Mouse (Mus musculus): Measurements from ENCODE around the gene Dop1b. TPM values are rescaled to one million over a fixed set of nuclear protein-coding genes. Genes with fewer than 3 reads are reported as not detected.
"Not testable (repeated sequence)": the region's sequence is repeated elsewhere in the genome, so short reads cannot be mapped to it uniquely, and the experiment has no call there.

The Dop1b gene
- polyA plus RNA-seq, 1 experiment from 2014 or later: 22.5 TPM

- Histone ChIP-seq H3K4me3 (no peak overlapping the region), H3K4me1 (0 out of 2 replicates have a peak, but pooled peaks cover 3% of the 10 kb centered on the region), H3K9me3 (peaks cover 15% of the 10 kb centered on the region), H3K4me2 (replicated peaks) (no peak overlapping the region), H3K27ac (no peak overlapping the region), H3K9ac (no peak overlapping the region), H3K27me3 (replicated peaks) (no peaks in the 10 kb centered on the region), H3K36me3 (peaks cover 58% of the 10 kb centered on the region)
- ATAC-seq (ENCODE audit: low FRiP score, low read depth): 0 out of 2 replicates have a peak, but pooled peaks have one; percentile 25
- 34% methylated on average over 8 of the region's 8 CpGs for WGBS
Measured at GRCm38 (mm10) chr16:93807961-93808554, 96.4 kb downstream of the Dop1b start.

GRCm38 (mm10) chr16:93815856-93816736 is 104.4 kb downstream of the Dop1b start:
- peaks cover 18% of the 10 kb centered on the region; the same call in 1 of the 2 replicates for H3K4me1 ChIP-seq
- WGBS: 55% methylated on average over 20 of the region's 20 CpGs
- H3K27me3 ChIP-seq (replicated peaks): no peaks in the 10 kb centered on the region
- no peak overlapping the region for H3K4me3 ChIP-seq
- peaks cover 17% of the 10 kb centered on the region for H3K36me3 ChIP-seq
- no peak overlapping the region for H3K9ac ChIP-seq
- ATAC-seq (ENCODE audit: low FRiP score, low read depth): no peak
- H3K4me2 ChIP-seq (replicated peaks): no peak overlapping the region
- no peak overlapping the region for H3K27ac ChIP-seq
- H3K9me3 ChIP-seq: peaks cover 14% of the 10 kb centered on the region

- H3K4me1 ChIP-seq: peaks cover 18% of the 10 kb centered on the region; the same call in 1 of the 2 replicates
- H3K4me2 ChIP-seq (replicated peaks): no peak overlapping the region
- no peak overlapping the region for H3K9ac ChIP-seq
- 81% methylated on average over 7 of the region's 7 CpGs for WGBS
- H3K36me3 ChIP-seq: peaks cover 10% of the 10 kb centered on the region
- H3K9me3 ChIP-seq: peaks cover 7% of the 10 kb centered on the region; the same call in 1 of the 2 replicates
- H3K4me3 ChIP-seq: no peak overlapping the region
- no peak for ATAC-seq (ENCODE audit: low FRiP score, low read depth)
- H3K27me3 ChIP-seq (replicated peaks): no peaks in the 10 kb centered on the region
- no peak overlapping the region for H3K27ac ChIP-seq
Measured at GRCm38 (mm10) chr16:93816861-93817260, 105.2 kb downstream of the Dop1b start.

GRCm38 (mm10) chr16:93817371-93817770 is 105.7 kb downstream of the Dop1b start:
- H3K36me3 ChIP-seq: peaks cover 5% of the 10 kb centered on the region; the same call in 1 of the 2 replicates
- no peaks in the 10 kb centered on the region for H3K27me3 ChIP-seq (replicated peaks)
- 62% methylated on average over 5 of the region's 5 CpGs for WGBS
- ATAC-seq (ENCODE audit: low FRiP score, low read depth): no peak
- no peak overlapping the region for H3K27ac ChIP-seq
- H3K9me3 ChIP-seq: 0 out of 2 replicates have a peak, but pooled peaks cover 2% of the 10 kb centered on the region
- H3K9ac ChIP-seq: no peak overlapping the region
- H3K4me1 ChIP-seq: peaks cover 18% of the 10 kb centered on the region; the same call in 1 of the 2 replicates
- H3K4me3 ChIP-seq: no peak overlapping the region
- no peak overlapping the region for H3K4me2 ChIP-seq (replicated peaks)

GRCm38 (mm10) chr16:93818691-93819324 is 107.1 kb downstream of the Dop1b start:
- no peak overlapping the region for H3K9ac ChIP-seq
- H3K36me3 ChIP-seq: no peaks in the 10 kb centered on the region
- 3% methylated on average over 12 of the region's 12 CpGs for WGBS
- H3K27me3 ChIP-seq (replicated peaks): no peaks in the 10 kb centered on the region
- H3K4me3 ChIP-seq: no peak overlapping the region
- no peak for ATAC-seq (ENCODE audit: low FRiP score, low read depth)
- peaks cover 18% of the 10 kb centered on the region; the same call in 1 of the 2 replicates for H3K4me1 ChIP-seq
- H3K27ac ChIP-seq: no peak overlapping the region
- H3K4me2 ChIP-seq (replicated peaks): peak overlapping the region; percentile 32
- H3K9me3 ChIP-seq: peaks cover 7% of the 10 kb centered on the region

GRCm38 (mm10) chr16:93819325-93819696 is 107.6 kb downstream of the Dop1b start:
- Histone ChIP-seq H3K9ac (no peak overlapping the region), H3K27me3 (replicated peaks) (no peaks in the 10 kb centered on the region), H3K9me3 (peaks cover 12% of the 10 kb centered on the region), H3K4me3 (no peak overlapping the region), H3K36me3 (no peaks in the 10 kb centered on the region), H3K4me1 (peaks cover 18% of the 10 kb centered on the region; the same call in 1 of the 2 replicates), H3K4me2 (replicated peaks) (peak overlapping the region; percentile 32; the same call in 1 of the 2 replicates), H3K27ac (no peak overlapping the region)
- ATAC-seq (ENCODE audit: low FRiP score, low read depth): no peak
- 55% methylated on average over 4 of the region's 4 CpGs for WGBS

GRCm38 (mm10) chr16:93820040-93820439 is 108.3 kb downstream of the Dop1b start:
- WGBS: 89% methylated on average over 1 of the region's 1 CpGs
- no peak for ATAC-seq (ENCODE audit: low FRiP score, low read depth)

GRCm38 (mm10) chr16:93821706-93822105 is 110.0 kb downstream of the Dop1b start:
- no peak overlapping the region for H3K4me3 ChIP-seq
- H3K9me3 ChIP-seq: peaks cover 12% of the 10 kb centered on the region
- no peak overlapping the region for H3K9ac ChIP-seq
- H3K27ac ChIP-seq: no peak overlapping the region
- no peak overlapping the region for H3K4me2 ChIP-seq (replicated peaks)
- H3K4me1 ChIP-seq: peaks cover 15% of the 10 kb centered on the region; the same call in 1 of the 2 replicates
- no peaks in the 10 kb centered on the region for H3K36me3 ChIP-seq
- 87% methylated on average over 3 of the region's 3 CpGs for WGBS
- no peak for ATAC-seq (ENCODE audit: low FRiP score, low read depth)
- no peaks in the 10 kb centered on the region for H3K27me3 ChIP-seq (replicated peaks)

More at GRCm38 (mm10) chr16:93820040-93820439, 108.3 kb downstream of the Dop1b start:
- no peaks in the 10 kb centered on the region for H3K36me3 ChIP-seq
- H3K9ac ChIP-seq: no peak overlapping the region
- H3K4me1 ChIP-seq: peaks cover 18% of the 10 kb centered on the region; the same call in 1 of the 2 replicates
- H3K27me3 ChIP-seq (replicated peaks): no peaks in the 10 kb centered on the region
- peaks cover 12% of the 10 kb centered on the region for H3K9me3 ChIP-seq
- no peak overlapping the region for H3K4me3 ChIP-seq
- H3K4me2 ChIP-seq (replicated peaks): no peak overlapping the region
- no peak overlapping the region for H3K27ac ChIP-seq

GRCm38 (mm10) chr16:93822433-93823225 is 110.9 kb downstream of the Dop1b start:
- not testable (repeated sequence) for H3K4me3 ChIP-seq; H3K9ac ChIP-seq; H3K4me2 ChIP-seq (replicated peaks); ATAC-seq (ENCODE audit: low FRiP score, low read depth); H3K27ac ChIP-seq; H3K36me3 ChIP-seq; H3K27me3 ChIP-seq (replicated peaks)
- 91% methylated on average over 5 of the region's 8 CpGs for WGBS
- Histone ChIP-seq H3K9me3 (peaks cover 12% of the 10 kb centered on the region), H3K4me1 (peaks cover 14% of the 10 kb centered on the region; the same call in 1 of the 2 replicates)

GRCm38 (mm10) chr16:93824799-93825198 is 113.1 kb downstream of the Dop1b start:
- H3K9ac ChIP-seq: no peak overlapping the region

GRCm38 (mm10) chr16:93825463-93825862 is 113.8 kb downstream of the Dop1b start:
- Histone ChIP-seq H3K4me2 (replicated peaks) (no peak overlapping the region), H3K4me1 (no peaks in the 10 kb centered on the region), H3K27me3 (replicated peaks) (no peaks in the 10 kb centered on the region), H3K9me3 (peaks cover 12% of the 10 kb centered on the region), H3K27ac (no peak overlapping the region), H3K36me3 (no peaks in the 10 kb centered on the region), H3K9ac (no peak overlapping the region), H3K4me3 (no peak overlapping the region)
- no peak for ATAC-seq (ENCODE audit: low FRiP score, low read depth)
- WGBS: 91% methylated on average over 4 of the region's 4 CpGs

More at GRCm38 (mm10) chr16:93824799-93825198, 113.1 kb downstream of the Dop1b start:
- no peaks in the 10 kb centered on the region for H3K36me3 ChIP-seq
- H3K4me2 ChIP-seq (replicated peaks): no peak overlapping the region
- 86% methylated on average over 4 of the region's 4 CpGs for WGBS
- no peak overlapping the region for H3K4me3 ChIP-seq
- peaks cover 12% of the 10 kb centered on the region for H3K9me3 ChIP-seq
- no peaks in the 10 kb centered on the region for H3K4me1 ChIP-seq
- H3K27me3 ChIP-seq (replicated peaks): no peaks in the 10 kb centered on the region
- no peak for ATAC-seq (ENCODE audit: low FRiP score, low read depth)
- no peak overlapping the region for H3K27ac ChIP-seq

Data from neural tube, embryonic 12.5 days (tissue).